Mouse (Mus musculus): Measurements from ENCODE around the gene Hipk2.

Hipk2 gene

GRCm38 (mm10) chr6:38867291-38867690 lies 8.7 kb downstream of the Hipk2 start:
- no peak for DNase-seq (ENCODE audit: extremely low spot score)

GRCm38 (mm10) chr6:38866761-38867160 lies 9.2 kb downstream of the Hipk2 start:
- DNase-seq (ENCODE audit: extremely low spot score) = no peak

- no peak for DNase-seq (ENCODE audit: extremely low spot score)
These were observed 9.6 kb downstream of the Hipk2 start for GRCm38 (mm10) chr6:38866357-38866756.

- DNase-seq (ENCODE audit: extremely low spot score) = no peak
These were observed 10.2 kb downstream of the Hipk2 start for GRCm38 (mm10) chr6:38865805-38866204.

- DNase-seq (ENCODE audit: extremely low spot score) = peak; percentile 22
These were observed 12.4 kb downstream of the Hipk2 start for GRCm38 (mm10) chr6:38863595-38863994.

GRCm38 (mm10) chr6:38860301-38860700 lies 15.7 kb downstream of the Hipk2 start:
- DNase-seq (ENCODE audit: extremely low spot score) = no peak

GRCm38 (mm10) chr6:38859819-38860218 lies 16.1 kb downstream of the Hipk2 start:
- no peak for DNase-seq (ENCODE audit: extremely low spot score)

- DNase-seq (ENCODE audit: extremely low spot score) = no peak
These were observed 22.4 kb downstream of the Hipk2 start for GRCm38 (mm10) chr6:38853561-38853992.

- no peak for DNase-seq (ENCODE audit: extremely low spot score)
These were observed 24.2 kb downstream of the Hipk2 start for GRCm38 (mm10) chr6:38851740-38852139.

- DNase-seq (ENCODE audit: extremely low spot score) = no peak
These were observed 25.2 kb downstream of the Hipk2 start for GRCm38 (mm10) chr6:38850715-38851259.

GRCm38 (mm10) chr6:38847958-38848910 lies 27.7 kb downstream of the Hipk2 start:
- DNase-seq (ENCODE audit: extremely low spot score) = no peak

GRCm38 (mm10) chr6:38847447-38847846 lies 28.5 kb downstream of the Hipk2 start:
- no peak for DNase-seq (ENCODE audit: extremely low spot score)

GRCm38 (mm10) chr6:38846330-38847195 lies 29.4 kb downstream of the Hipk2 start:
- DNase-seq (ENCODE audit: extremely low spot score) = no peak

- no peak for DNase-seq (ENCODE audit: extremely low spot score)
These were observed 30.1 kb downstream of the Hipk2 start for GRCm38 (mm10) chr6:38845876-38846275.

GRCm38 (mm10) chr6:38845117-38845516 lies 30.8 kb downstream of the Hipk2 start:
- DNase-seq (ENCODE audit: extremely low spot score) = no peak

- no peak for DNase-seq (ENCODE audit: extremely low spot score)
These were observed 34.4 kb downstream of the Hipk2 start for GRCm38 (mm10) chr6:38841551-38841950.

- no peak for DNase-seq (ENCODE audit: extremely low spot score)
These were observed 35.2 kb downstream of the Hipk2 start for GRCm38 (mm10) chr6:38840780-38841179.

- no peak for DNase-seq (ENCODE audit: extremely low spot score)
These were observed 35.6 kb downstream of the Hipk2 start for GRCm38 (mm10) chr6:38840380-38840779.

- no peak for DNase-seq (ENCODE audit: extremely low spot score)
These were observed 36.1 kb downstream of the Hipk2 start for GRCm38 (mm10) chr6:38839891-38840290.

GRCm38 (mm10) chr6:38838061-38838460 lies 37.9 kb downstream of the Hipk2 start:
- DNase-seq (ENCODE audit: extremely low spot score) = no peak

- no peak for DNase-seq (ENCODE audit: extremely low spot score)
These were observed 40.7 kb downstream of the Hipk2 start for GRCm38 (mm10) chr6:38835217-38835616.

GRCm38 (mm10) chr6:38834727-38835126 lies 41.2 kb downstream of the Hipk2 start:
- no peak for DNase-seq (ENCODE audit: extremely low spot score)

Data from embryo, embryonic 9.5 days (tissue).